Mouse (Mus musculus) kidney, adult 9 months (tissue): ENCODE measurements at regions not wholly inside any gene's neighbourhood (a gene's known extent, or its start where the extent isn't known, plus 50 kb on each side); places are given as distances from the start of the nearest gene placed in this dataset.

Experiments used
- DNase-seq: peaks from one replicate; pipeline ENCODE4 v3.0.0; 2022

DNA sequence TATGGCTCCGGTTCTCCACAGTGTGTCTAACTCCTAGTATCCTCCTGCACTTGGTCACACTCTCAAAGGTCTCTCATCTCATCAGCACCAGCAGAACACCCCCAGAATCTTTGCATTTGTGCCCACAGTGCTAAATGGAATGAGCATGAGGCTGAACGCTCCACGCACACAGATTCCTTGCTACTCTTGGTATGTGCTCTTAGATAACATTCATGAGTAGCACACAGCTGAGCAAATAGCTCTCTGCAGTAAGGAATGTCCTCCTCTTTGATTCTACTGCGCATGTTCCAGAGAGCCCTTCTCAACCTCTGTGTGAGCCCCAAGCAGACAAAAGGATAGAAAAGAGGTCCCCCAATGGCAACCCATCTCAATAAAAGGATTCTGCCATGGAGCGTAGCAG, 326.1 kb upstream of the Zfp637 start:
- no peak for DNase-seq

GRCm38 (mm10) chr6:117516906-117517305, 324.1 kb upstream of the Zfp637 start:
- DNase-seq = no peak

DNA sequence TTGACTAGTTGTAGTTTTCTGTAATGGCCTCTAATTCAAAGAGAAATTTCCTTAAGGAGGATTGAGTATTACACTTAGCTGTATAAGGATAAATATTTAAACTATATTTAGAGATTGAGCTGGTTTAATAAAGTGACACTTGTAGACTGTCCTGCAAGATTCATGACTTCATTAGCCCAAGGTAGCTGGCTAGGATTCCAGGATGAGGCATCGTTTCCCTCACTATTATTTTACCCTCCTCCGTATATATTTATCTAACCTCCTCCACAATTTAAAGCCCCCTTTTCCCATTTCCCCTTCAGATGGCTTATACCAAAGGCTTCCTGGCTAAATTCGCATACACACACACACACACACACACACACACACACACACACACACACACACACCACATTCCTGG, 322.0 kb upstream of the Zfp637 start:
- DNase-seq = no peak

DNA sequence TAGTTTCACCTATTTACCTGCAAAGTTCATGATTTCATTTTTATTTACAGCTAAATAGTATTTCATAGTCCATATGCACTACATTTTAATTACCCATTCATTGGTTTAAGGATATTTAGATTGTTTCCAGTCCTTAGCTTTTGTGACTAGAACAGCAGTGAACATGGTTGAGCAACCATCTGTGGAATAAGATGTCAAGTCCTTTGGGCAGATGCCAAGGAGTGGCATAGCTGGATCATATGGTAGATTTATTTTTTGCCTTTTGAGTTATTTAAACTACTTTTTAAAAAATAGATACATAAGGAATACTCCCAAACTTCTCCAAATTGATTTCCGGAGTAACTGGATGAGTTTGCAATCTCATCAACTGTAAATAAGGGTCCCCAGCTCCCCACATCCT, 321.5 kb upstream of the Zfp637 start:
- no peak for DNase-seq

DNA sequence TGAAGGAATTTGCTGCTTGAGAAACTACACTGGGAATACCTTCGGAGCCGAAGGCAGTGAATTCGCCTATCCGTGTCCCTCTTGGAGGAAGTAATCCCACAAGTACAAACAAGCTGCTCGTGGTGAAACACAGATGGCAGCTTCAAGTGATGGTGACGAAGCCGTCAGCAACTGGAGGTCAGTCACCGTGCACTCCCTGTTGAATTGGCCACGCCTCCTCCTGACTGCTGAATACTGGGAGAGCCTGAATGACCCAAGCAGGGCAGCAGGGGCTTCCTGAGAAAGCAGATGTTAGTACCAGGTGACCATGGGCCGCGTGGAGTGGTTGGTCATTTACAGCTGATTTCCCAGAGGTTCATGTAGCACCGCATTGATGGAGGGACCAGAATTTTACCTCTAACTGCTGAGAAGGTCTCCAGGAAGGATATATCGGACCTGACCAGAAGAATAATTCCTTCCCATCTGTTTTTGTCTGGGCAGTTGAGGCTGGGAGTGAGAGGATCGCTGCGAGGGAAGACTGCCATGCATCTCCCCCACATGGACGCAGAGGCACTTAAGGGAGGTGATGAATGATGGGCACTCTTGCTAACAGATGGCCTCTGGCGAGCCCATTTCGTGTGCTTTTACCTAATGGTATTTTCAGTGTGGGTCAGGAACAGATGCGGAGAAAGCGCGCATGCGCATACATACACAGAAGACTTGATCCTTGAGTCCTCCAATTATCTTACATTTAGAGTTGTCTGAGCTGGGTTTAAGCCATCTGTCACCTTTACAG, 314.6 kb upstream of the Zfp637 start:
- no peak for DNase-seq

GRCm38 (mm10) chr6:117527526-117527925, 313.5 kb upstream of the Zfp637 start:
- no peak for DNase-seq

DNA sequence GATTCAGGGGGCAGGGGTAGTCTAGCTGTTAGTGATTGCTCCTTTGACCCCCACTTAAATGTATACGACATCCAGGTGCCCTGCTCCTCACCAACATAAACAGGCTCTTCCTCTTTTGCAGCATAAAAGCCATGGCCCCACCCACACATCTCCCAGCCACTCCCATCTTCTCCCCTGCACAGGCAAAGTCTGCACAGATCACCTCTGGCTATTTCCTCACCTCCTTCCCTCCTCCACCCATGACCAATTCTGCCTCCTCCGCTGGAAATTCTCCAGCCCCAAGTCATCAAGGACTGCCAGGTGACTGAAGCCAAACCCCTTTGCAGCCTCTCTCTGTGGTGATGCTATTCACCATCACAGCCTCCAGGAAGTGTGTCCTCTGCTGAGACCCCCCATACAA, 306.8 kb upstream of the Zfp637 start:
- no peak for DNase-seq

- DNase-seq = no peak
Observed at GRCm38 (mm10) chr6:117534991-117535390, 306.0 kb upstream of the Zfp637 start.

DNA sequence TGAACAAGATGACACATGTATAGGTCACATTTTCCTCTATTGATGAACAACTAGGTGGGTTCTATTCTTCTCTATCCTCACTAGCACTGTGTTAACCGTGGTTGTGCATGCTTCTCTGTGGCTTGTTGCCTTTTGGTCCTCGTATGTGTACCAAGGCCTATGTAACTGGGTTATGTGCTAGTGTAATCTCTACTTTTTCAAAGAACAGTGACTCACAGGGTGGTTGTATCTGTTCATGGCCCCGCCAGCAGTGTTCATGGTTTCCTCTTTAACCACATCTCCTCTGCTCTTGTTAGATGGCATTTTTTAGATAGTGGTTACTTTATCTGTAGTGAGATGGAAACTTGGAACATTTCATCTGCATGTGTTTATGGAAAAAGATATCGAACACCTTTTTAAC, 304.9 kb upstream of the Zfp637 start:
- no peak for DNase-seq

GRCm38 (mm10) chr6:117542431-117542830, 298.5 kb upstream of the Zfp637 start:
- no peak for DNase-seq

GRCm38 (mm10) chr6:117544276-117545196, 296.4 kb upstream of the Zfp637 start:
- DNase-seq = no peak

DNA sequence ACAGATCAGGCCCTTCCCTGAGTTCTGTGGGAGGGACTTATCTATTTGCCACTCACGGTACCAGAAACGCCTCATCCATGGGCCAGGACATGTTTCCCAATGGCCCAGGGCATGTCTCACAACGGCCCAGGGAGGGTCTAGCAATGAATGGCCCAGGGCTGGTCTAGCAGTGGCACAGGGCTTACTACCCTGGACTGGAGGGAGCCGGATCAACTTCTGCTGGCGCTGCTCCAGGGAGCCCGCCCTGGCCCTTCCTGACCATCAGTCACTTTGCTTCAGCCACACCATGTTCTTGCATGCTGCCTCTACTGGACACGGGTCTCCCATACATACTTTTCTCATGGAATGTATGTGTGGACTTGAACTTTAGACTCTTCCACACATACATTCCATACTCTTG, 290.1 kb upstream of the Zfp637 start:
- no peak for DNase-seq

DNA sequence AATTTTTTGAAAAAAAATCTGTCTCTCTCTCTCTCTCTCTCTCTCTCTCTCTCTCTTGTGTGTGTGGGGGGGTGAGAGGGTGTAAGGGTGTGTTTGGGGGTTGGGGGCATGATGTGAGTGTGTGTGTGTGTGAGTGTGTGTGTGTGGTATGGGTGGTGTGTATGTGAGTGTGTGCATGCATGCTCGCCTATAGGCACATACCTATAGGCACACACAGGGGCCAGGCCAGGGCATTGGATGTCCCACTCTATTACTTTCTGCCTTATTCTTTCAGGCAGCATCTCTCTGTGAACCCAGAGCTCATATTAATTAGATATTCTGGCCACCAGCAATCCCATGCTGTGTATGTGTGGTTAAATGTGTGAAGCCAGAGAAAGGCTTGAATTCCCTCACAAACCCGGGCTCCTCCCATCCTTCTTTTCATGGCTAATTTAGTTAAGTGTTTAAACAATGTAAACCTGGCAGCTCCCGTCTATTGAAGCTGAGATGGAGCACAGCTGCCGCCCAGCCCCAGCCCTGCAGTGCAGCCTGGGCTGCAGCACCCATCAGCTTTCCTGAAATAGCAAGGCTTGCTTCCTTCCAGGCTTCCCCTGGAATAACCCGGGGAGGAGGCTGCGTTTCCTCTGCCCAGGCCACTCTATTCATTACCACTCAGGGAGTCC, 288.8 kb upstream of the Zfp637 start:
- DNase-seq = peak; percentile 54

- DNase-seq = no peak
Observed at GRCm38 (mm10) chr6:117563159-117563558, 277.8 kb upstream of the Zfp637 start.

- no peak for DNase-seq
Observed at GRCm38 (mm10) chr6:117563704-117564103, 277.3 kb upstream of the Zfp637 start.

DNA sequence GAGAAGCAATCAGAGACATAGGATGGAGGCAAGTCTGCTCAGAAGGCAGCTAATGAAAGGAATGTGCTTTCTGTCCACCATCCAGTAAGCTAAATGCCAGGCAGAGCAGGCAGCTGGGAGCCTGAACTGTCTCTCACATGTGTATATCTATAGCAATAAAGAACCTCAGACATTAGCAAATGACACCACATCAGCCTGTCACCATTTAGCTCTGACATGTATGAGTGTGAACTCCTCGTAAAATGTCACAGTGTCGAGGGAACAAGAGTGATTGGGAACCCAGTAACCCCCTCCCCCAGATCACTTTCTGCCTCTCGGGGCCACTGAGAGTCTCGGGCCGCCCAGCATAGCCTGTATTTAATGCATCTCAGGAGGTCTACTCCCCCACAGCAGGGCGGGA, 274.2 kb upstream of the Zfp637 start:
- DNase-seq = no peak

GRCm38 (mm10) chr6:117567691-117568090, 273.3 kb upstream of the Zfp637 start:
- no peak for DNase-seq

DNA sequence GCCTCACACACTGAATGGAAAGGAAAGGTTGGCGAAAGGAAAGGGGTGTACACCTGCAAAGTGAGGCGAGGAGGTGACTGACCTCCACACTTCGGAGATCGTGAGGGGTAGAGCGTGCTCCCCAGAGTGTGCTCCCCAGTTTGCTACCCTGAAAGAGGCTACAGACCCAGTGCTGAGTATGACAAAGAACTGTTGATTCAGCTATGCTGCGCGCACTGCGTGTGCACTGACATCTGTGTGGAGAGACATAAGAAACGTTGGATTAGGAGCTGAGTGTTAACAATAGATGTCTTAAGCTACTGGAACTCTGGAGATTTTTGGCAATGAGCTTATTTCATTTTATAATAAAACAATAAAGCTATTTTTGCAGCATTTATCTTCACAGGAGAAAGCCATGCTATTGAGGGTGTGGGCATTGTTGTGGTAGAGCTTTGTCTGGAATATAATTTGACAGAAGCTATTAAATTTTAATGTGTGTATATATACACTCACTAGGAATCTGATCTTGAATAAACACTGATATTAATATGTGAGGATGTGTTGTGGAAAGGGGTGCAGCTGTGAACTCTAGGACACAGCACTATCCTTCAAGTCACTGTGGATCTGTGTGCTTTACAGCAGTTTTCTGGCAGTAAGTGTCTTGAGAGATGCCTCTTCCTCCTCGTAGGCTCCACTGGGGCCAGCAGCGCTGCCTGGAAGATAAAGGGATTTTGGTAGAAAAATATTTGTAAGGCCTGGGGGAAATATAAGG, 271.2 kb upstream of the Zfp637 start:
- DNase-seq = no peak

- DNase-seq = peak; percentile 37
Observed at GRCm38 (mm10) chr6:117570346-117570745, 270.6 kb upstream of the Zfp637 start.

DNA sequence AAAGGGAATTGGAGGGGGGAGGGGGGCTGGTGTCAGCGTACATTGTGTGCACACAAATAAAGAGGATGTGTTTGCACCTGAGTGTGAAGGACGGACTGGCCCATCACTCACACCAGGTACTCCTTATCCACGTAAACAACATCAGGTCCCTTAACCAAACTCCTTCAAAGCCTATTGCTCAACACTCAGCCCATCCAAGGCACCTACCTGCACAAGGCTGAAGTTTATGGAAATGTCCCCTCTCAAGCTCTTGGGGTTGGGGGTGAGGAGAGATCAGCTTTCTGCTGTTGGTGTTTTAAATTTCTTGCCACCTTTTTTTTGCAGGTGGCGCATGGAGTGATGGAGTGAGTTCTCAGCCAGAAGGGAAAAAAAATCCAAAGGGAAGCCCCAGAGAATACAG, 270.2 kb upstream of the Zfp637 start:
- DNase-seq = no peak

- DNase-seq = no peak
Observed at GRCm38 (mm10) chr6:117572006-117572405, 269.0 kb upstream of the Zfp637 start.

GRCm38 (mm10) chr6:117573371-117573770, 267.6 kb upstream of the Zfp637 start:
- DNase-seq = no peak

DNA sequence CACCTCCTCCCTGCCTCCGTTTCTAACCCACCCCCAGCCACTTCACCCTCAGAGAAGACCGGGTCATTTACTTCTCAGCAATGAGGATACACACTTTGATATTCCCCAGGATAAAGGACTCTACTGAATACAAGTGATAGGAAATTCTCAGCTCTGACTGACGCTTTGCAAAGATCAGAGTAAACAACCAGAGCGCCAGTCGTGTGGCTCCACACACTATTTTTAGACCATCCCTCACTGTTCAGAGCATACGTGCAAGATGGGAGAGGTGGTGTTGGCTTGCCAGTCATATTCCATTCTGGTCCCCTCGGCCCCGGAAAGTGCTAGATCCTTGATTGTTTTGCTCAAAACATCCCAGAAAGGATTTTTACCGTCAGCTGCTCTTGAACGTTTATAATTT, 266.8 kb upstream of the Zfp637 start:
- no peak for DNase-seq
